Mouse (Mus musculus) brain, embryonic 18.5 days (tissue): ENCODE results near the gene March2.

Source experiments
- DNase-seq: peaks from one replicate; pipeline ENCODE4 v3.0.0-alpha.2; 2012; ENCODE audit warnings: low read depth, low spot score

Gene March2

DNA sequence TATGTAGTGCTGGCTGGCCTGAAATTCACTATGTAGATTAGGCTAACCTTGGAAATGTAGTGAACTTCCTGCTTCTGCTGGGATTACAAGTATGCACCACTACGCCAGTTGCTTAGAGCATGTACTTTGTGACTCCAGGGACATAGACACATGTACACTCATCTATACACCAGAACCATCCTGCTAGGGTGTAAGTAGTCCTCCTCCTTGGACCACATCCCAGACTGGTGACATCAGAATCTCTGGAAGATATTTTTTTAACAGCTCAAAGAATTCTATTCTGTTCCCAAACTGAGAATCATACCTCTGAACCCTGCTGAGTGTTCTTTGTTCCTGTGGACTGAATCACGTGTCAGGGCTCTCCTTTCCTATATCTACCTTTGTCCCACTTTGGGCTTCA is 81.4 kb downstream of the March2 start:
- DNase-seq, result no peak
